Mouse (Mus musculus): ENCODE measurements around the gene Heatr3. TPM values are rescaled to one million over a fixed set of nuclear protein-coding genes. Genes with fewer than 3 reads are reported as not detected.

The Heatr3 gene
- total and polyA plus RNA-seq, 3 experiments, result 46.6 to 126 (median 92.6) TPM

GRCm38 (mm10) chr8:88118456-88119036, 19.1 kb upstream of the Heatr3 start, which contains the start of gene Cnep1r1 (continued):
- peak; percentile 72 for TF ChIP-seq IRF4 (IDR thresholded peaks at IDR 0.05; ENCODE audit: low read depth, low read length)
- no peak for TF ChIP-seq JUND (conservative IDR thresholded peaks at IDR 0.05; ENCODE audit: low read depth, low read length)
- peak; percentile 90 for TF ChIP-seq HCFC1 (IDR thresholded peaks at IDR 0.05; ENCODE audit: low read depth, low read length)
- peak; percentile 96 for TF ChIP-seq CHD2 (IDR thresholded peaks at IDR 0.05; ENCODE audit: low read length)
- no peak for TF ChIP-seq RCOR1 (conservative IDR thresholded peaks at IDR 0.05; ENCODE audit: low read depth, low read length)
- TF ChIP-seq CHD1 (IDR thresholded peaks at IDR 0.05; ENCODE audit: low read depth, low read length), result no peak
- TF ChIP-seq UBTF (IDR thresholded peaks at IDR 0.05; ENCODE audit: low read depth, low read length), result no peak
- peak; percentile 82; the same call in 1 of the 2 replicates for TF ChIP-seq POLR2A (IDR thresholded peaks at IDR 0.05; ENCODE audit: low read depth, low read length)

GRCm38 (mm10) chr8:88119076-88119475, 18.6 kb upstream of the Heatr3 start:
- peak overlapping the region; percentile 94 for H3K4me2 ChIP-seq (ENCODE audit: insufficient read depth, low read depth, poor library complexity, severe bottlenecking)
- H3K9me3 ChIP-seq (replicated peaks; ENCODE audit: low read length), result no peaks in the 10 kb centered on the region
- TF ChIP-seq PAX5 (IDR thresholded peaks at IDR 0.05; ENCODE audit: low read length), result no peak
- TF ChIP-seq MEF2A (IDR thresholded peaks at IDR 0.05; ENCODE audit: borderline replicate concordance, low read depth, low read length), result no peak
- TF ChIP-seq MXI1 (IDR thresholded peaks at IDR 0.05; ENCODE audit: low read depth, low read length), result peak; percentile 4; the same call in 1 of the 2 replicates
- dilution Hi-C loops (cut with MboI; ENCODE audit: extremely low pct_ligation_motif_present, extremely low pct_unique_long_range_greater_than_20kb, low sequenced_read_pairs) (no loop called here), in situ Hi-C loops (cut with MboI; ENCODE audit: low pct_ligation_motif_present, low pct_unique_long_range_greater_than_20kb, low sequenced_read_pairs) (no loop called here)
- no peak for DNase-seq (ENCODE audit: extremely low read depth)
- H3K27ac ChIP-seq (ENCODE audit: insufficient read depth, low read depth), result no peak overlapping the region
- H3K36me3 ChIP-seq (replicated peaks in 1 of 2; ENCODE audit: control insufficient read depth in 1 of 2, insufficient read depth in 1 of 2, low read length in 1 of 2), result peaks cover 10 to 24% of the 10 kb centered on the region in 2 experiments
- peaks cover 12% of the 10 kb centered on the region for H3K27me3 ChIP-seq (replicated peaks)
- H3K4me3 ChIP-seq (replicated peaks in 1 of 3; ENCODE audit: low read depth in 2 of 3, low read length in 2 of 3, poor library complexity in 1 of 3), result peak overlapping the region; percentile 90 to 94 (median 91)
- H3K79me2 ChIP-seq (replicated peaks; ENCODE audit: control insufficient read depth, extremely low read depth, insufficient read depth, poor library complexity, severe bottlenecking), result peaks cover 19% of the 10 kb centered on the region
- H3K4me1 ChIP-seq (ENCODE audit: control insufficient read depth in 1 of 2, insufficient read depth in 2 of 2), result peaks cover 0 to 3% of the 10 kb centered on the region in 2 experiments; a peak in 1 of 4 replicates
- peak overlapping the region; percentile 80 for H3K9ac ChIP-seq (ENCODE audit: insufficient read depth, low read depth)

- H3K79me2 ChIP-seq (replicated peaks; ENCODE audit: control insufficient read depth, extremely low read depth, insufficient read depth, poor library complexity, severe bottlenecking), result peaks cover 9% of the 10 kb centered on the region
- H3K36me3 ChIP-seq (replicated peaks in 1 of 2; ENCODE audit: control insufficient read depth in 1 of 2, insufficient read depth in 1 of 2, low read length in 1 of 2), result peaks cover 27 to 70% of the 10 kb centered on the region in 2 experiments
- dilution Hi-C loops (cut with MboI; ENCODE audit: extremely low pct_ligation_motif_present, extremely low pct_unique_long_range_greater_than_20kb, low sequenced_read_pairs) (no loop called here), in situ Hi-C loops (cut with MboI; ENCODE audit: low pct_ligation_motif_present, low pct_unique_long_range_greater_than_20kb, low sequenced_read_pairs) (no loop called here)
- H3K9ac ChIP-seq (ENCODE audit: insufficient read depth, low read depth), result no peak overlapping the region
- no peak for DNase-seq (ENCODE audit: extremely low read depth)
- no peaks in the 10 kb centered on the region for H3K9me3 ChIP-seq (replicated peaks; ENCODE audit: low read length)
- TF ChIP-seq CHD1 (IDR thresholded peaks at IDR 0.05; ENCODE audit: low read depth, low read length) (no peak), IRF4 (IDR thresholded peaks at IDR 0.05; ENCODE audit: low read depth, low read length) (no peak), JUND (conservative IDR thresholded peaks at IDR 0.05; ENCODE audit: low read depth, low read length) (no peak), RCOR1 (conservative IDR thresholded peaks at IDR 0.05; ENCODE audit: low read depth, low read length) (no peak), USF1 (IDR thresholded peaks at IDR 0.05; ENCODE audit: low read depth, low read length) (no peak), ELF1 (IDR thresholded peaks at IDR 0.05; ENCODE audit: low read depth, low read length) (no peak), JUN (IDR thresholded peaks at IDR 0.05; ENCODE audit: insufficient read depth, low read depth, low read length) (no peak), MAFK (IDR thresholded peaks at IDR 0.05; ENCODE audit: insufficient replicate concordance, low read length) (no peak), TCF12 (IDR thresholded peaks at IDR 0.05; ENCODE audit: low read depth, low read length) (no peak), RAD21 (IDR thresholded peaks at IDR 0.05; ENCODE audit: low read depth, low read length) (no peak), ZKSCAN1 (IDR thresholded peaks at IDR 0.05; ENCODE audit: borderline replicate concordance, low read depth, low read length) (no peak)
- peaks cover 0 to 3% of the 10 kb centered on the region in 2 experiments; a peak in 1 of 4 replicates for H3K4me1 ChIP-seq (ENCODE audit: control insufficient read depth in 1 of 2, insufficient read depth in 2 of 2)
- no peak overlapping the region for H3K4me3 ChIP-seq (replicated peaks in 1 of 3; ENCODE audit: low read depth in 2 of 3, low read length in 2 of 3, poor library complexity in 1 of 3)
- H3K27ac ChIP-seq (ENCODE audit: insufficient read depth, low read depth), result no peak overlapping the region
- no peaks in the 10 kb centered on the region for H3K27me3 ChIP-seq (replicated peaks)
- H3K4me2 ChIP-seq (ENCODE audit: insufficient read depth, low read depth, poor library complexity, severe bottlenecking), result no peak overlapping the region
Observed at GRCm38 (mm10) chr8:88124850-88125249, 12.8 kb upstream of the Heatr3 start.
